In genomic region chr14:64570951-64571350, GRCm38 (mm10) we compare ENCODE assay signal across 25 mouse cellular contexts.
DNase-seq lines count a peak whose midpoint lies in the region; ATAC-seq and TF ChIP-seq lines count a peak whose summit lies in the region.
"Had no signal": no experiment of that assay in that cellular context is flagged by ENCODE, and none has a peak within 500 bp of the region (broad histone marks: within the 10 kb centered on the region; RNA-seq: fewer than 3 reads in every experiment).

No protein-coding gene starts in this region.

- H3K4me3 ChIP-seq in hindbrain, embryonic 10.5 days, result no peak overlapping the region
- H3K4me3 ChIP-seq in hindbrain, embryonic 14.5 days (replicated peaks; ENCODE audit: low read length), result no peak overlapping the region
- H3K4me3 ChIP-seq in midbrain, postnatal 0 days (ENCODE audit: low read depth, low read length), result no peak overlapping the region
- no peak overlapping the region for H3K4me3 ChIP-seq in midbrain, embryonic 16.5 days (ENCODE audit: low read depth, low read length)
- no peak overlapping the region for H3K4me3 ChIP-seq in forebrain, embryonic 16.5 days (replicated peaks; ENCODE audit: low read length)
- H3K4me3 ChIP-seq: embryonic facial prominence, embryonic 13.5 days; erythroblast, embryonic 14.5 days; forebrain, embryonic 13.5 days; gastrocnemius, adult 2 months; limb, embryonic 15.5 days; liver, embryonic 15.5 days; lung, embryonic 15.5 days; midbrain, embryonic 15.5 days; neural tube, embryonic 15.5 days had no signal

- WGBS in hindbrain, embryonic 10.5 days, result 77% methylated on average over 7 of the region's 7 CpGs
- 72% methylated on average over 7 of the region's 7 CpGs for WGBS in hindbrain, embryonic 14.5 days
- WGBS in midbrain, postnatal 0 days, result 67% methylated on average over 7 of the region's 7 CpGs
- WGBS in midbrain, embryonic 16.5 days, result 67% methylated on average over 7 of the region's 7 CpGs
- 64% methylated on average over 7 of the region's 7 CpGs for WGBS in forebrain, embryonic 16.5 days

- H3K9ac ChIP-seq in hindbrain, embryonic 14.5 days, result no peak overlapping the region
- no peak overlapping the region for H3K9ac ChIP-seq in midbrain, postnatal 0 days (replicated peaks; ENCODE audit: low read length, poor library complexity, severe bottlenecking)
- H3K9ac ChIP-seq in midbrain, embryonic 16.5 days (ENCODE audit: low read depth, low read length), result no peak overlapping the region
- no peak overlapping the region for H3K9ac ChIP-seq in forebrain, embryonic 16.5 days (replicated peaks; ENCODE audit: low read depth, low read length)
- H3K9ac ChIP-seq: embryonic facial prominence, embryonic 13.5 days; forebrain, embryonic 13.5 days; limb, embryonic 15.5 days; liver, embryonic 15.5 days; lung, embryonic 15.5 days; midbrain, embryonic 15.5 days; neural tube, embryonic 15.5 days had no signal

- no peak for ATAC-seq in hindbrain, embryonic 14.5 days (ENCODE audit: low FRiP score)
- ATAC-seq in midbrain, postnatal 0 days (ENCODE audit: low FRiP score), result no peak
- no peak for ATAC-seq in midbrain, embryonic 16.5 days
- ATAC-seq in forebrain, embryonic 16.5 days, result no peak
- ATAC-seq: forebrain, embryonic 13.5 days; inflammation-experienced regulatory T-cells, adult 6 months; midbrain, embryonic 15.5 days had no signal

- H3K27me3 ChIP-seq in hindbrain, embryonic 10.5 days (ENCODE audit: insufficient read depth, poor library complexity, severe bottlenecking), result no peaks in the 10 kb centered on the region
- H3K27me3 ChIP-seq in hindbrain, embryonic 14.5 days (ENCODE audit: control insufficient read depth, insufficient read depth, low read length), result no peaks in the 10 kb centered on the region
- H3K27me3 ChIP-seq in midbrain, postnatal 0 days (ENCODE audit: insufficient read depth, low read length), result no peaks in the 10 kb centered on the region
- no peaks in the 10 kb centered on the region for H3K27me3 ChIP-seq in midbrain, embryonic 16.5 days (ENCODE audit: control insufficient read depth, insufficient read depth, low read depth, low read length)
- no peaks in the 10 kb centered on the region for H3K27me3 ChIP-seq in forebrain, embryonic 16.5 days (replicated peaks; ENCODE audit: control insufficient read depth, insufficient read depth, low read length)
- H3K27me3 ChIP-seq: embryonic facial prominence, embryonic 13.5 days; forebrain, embryonic 13.5 days; lung, embryonic 15.5 days; midbrain, embryonic 15.5 days; neural tube, embryonic 15.5 days had no signal

- peak overlapping the region; percentile 1; the same call in 1 of the 2 replicates for H3K27ac ChIP-seq in hindbrain, embryonic 10.5 days
- no peak overlapping the region for H3K27ac ChIP-seq in hindbrain, embryonic 14.5 days
- H3K27ac ChIP-seq in midbrain, postnatal 0 days (ENCODE audit: low read depth, low read length), result no peak overlapping the region
- H3K27ac ChIP-seq in midbrain, embryonic 16.5 days (ENCODE audit: low read length), result no peak overlapping the region
- H3K27ac ChIP-seq in forebrain, embryonic 16.5 days (ENCODE audit: low read length), result no peak overlapping the region
- H3K27ac ChIP-seq: embryonic facial prominence, embryonic 13.5 days; forebrain, embryonic 13.5 days; gastrocnemius, adult 2 months; kidney, postnatal 0 days; limb, embryonic 15.5 days; liver, embryonic 15.5 days; lung, embryonic 15.5 days; macrophage; midbrain, embryonic 15.5 days; neural tube, embryonic 15.5 days had no signal

- no peaks in the 10 kb centered on the region for H3K36me3 ChIP-seq in hindbrain, embryonic 10.5 days
- no peaks in the 10 kb centered on the region for H3K36me3 ChIP-seq in hindbrain, embryonic 14.5 days (replicated peaks; ENCODE audit: control insufficient read depth, insufficient read depth)
- H3K36me3 ChIP-seq in midbrain, postnatal 0 days (ENCODE audit: insufficient read depth, low read length), result no peaks in the 10 kb centered on the region
- H3K36me3 ChIP-seq in midbrain, embryonic 16.5 days (ENCODE audit: control insufficient read depth, insufficient read depth, low read length), result no peaks in the 10 kb centered on the region
- H3K36me3 ChIP-seq in forebrain, embryonic 16.5 days (ENCODE audit: control insufficient read depth, insufficient read depth), result no peaks in the 10 kb centered on the region
- H3K36me3 ChIP-seq: embryonic facial prominence, embryonic 13.5 days; limb, embryonic 15.5 days; liver, embryonic 15.5 days; lung, embryonic 15.5 days; midbrain, embryonic 15.5 days; neural tube, embryonic 15.5 days had no signal

- no peak overlapping the region for H3K4me2 ChIP-seq in hindbrain, embryonic 14.5 days (replicated peaks)
- H3K4me2 ChIP-seq in midbrain, postnatal 0 days (ENCODE audit: low read depth, low read length, poor library complexity, severe bottlenecking), result no peak overlapping the region
- H3K4me2 ChIP-seq in midbrain, embryonic 16.5 days (ENCODE audit: low read length), result no peak overlapping the region
- H3K4me2 ChIP-seq in forebrain, embryonic 16.5 days (ENCODE audit: low read length), result no peak overlapping the region
- H3K4me2 ChIP-seq: embryonic facial prominence, embryonic 13.5 days; forebrain, embryonic 13.5 days; heart, embryonic 11.5 days; limb, embryonic 15.5 days; liver, embryonic 15.5 days; lung, embryonic 15.5 days; midbrain, embryonic 15.5 days; neural tube, embryonic 15.5 days had no signal

- DNase-seq in hindbrain, embryonic 10.5 days (ENCODE audit: low spot score), result no peak
- no peak for DNase-seq in hindbrain, embryonic 14.5 days (ENCODE audit: low spot score)
- peak; percentile 71 for DNase-seq in midbrain, postnatal 0 days (ENCODE audit: low spot score)
- peak; percentile 90 for DNase-seq in cerebellum, adult 9-10 months
- DNase-seq in T-cell, adult 2 months (ENCODE audit: low spot score), result no peak
- no peak for DNase-seq in spleen, adult 18-20 months
- DNase-seq: adrenal gland, postnatal 10 days; embryo, embryonic 11 days; gastrocnemius, adult 2 months; kidney, adult 2 months; layer of hippocampus, postnatal 36 days had no signal

- TF ChIP-seq CTCF in midbrain, postnatal 0 days (IDR thresholded peaks at IDR 0.05), result no peak

- peaks cover 14% of the 10 kb centered on the region; the same call in 1 of the 2 replicates for H3K4me1 ChIP-seq in hindbrain, embryonic 10.5 days (replicated peaks)
- H3K4me1 ChIP-seq in hindbrain, embryonic 14.5 days (replicated peaks; ENCODE audit: control insufficient read depth, insufficient read depth, low read length), result peaks cover 12% of the 10 kb centered on the region; the same call in 1 of the 2 replicates
- no peaks in the 10 kb centered on the region for H3K4me1 ChIP-seq in midbrain, postnatal 0 days (ENCODE audit: insufficient read depth, low read length)
- H3K4me1 ChIP-seq in midbrain, embryonic 16.5 days (ENCODE audit: control insufficient read depth, insufficient read depth, low read length), result peaks cover 17% of the 10 kb centered on the region
- peaks cover 10% of the 10 kb centered on the region for H3K4me1 ChIP-seq in forebrain, embryonic 16.5 days (replicated peaks; ENCODE audit: control insufficient read depth, insufficient read depth, low read length)
- H3K4me1 ChIP-seq: embryonic facial prominence, embryonic 13.5 days; limb, embryonic 15.5 days; liver, embryonic 15.5 days; lung, embryonic 15.5 days had no signal

- no peaks in the 10 kb centered on the region for H3K9me3 ChIP-seq in hindbrain, embryonic 10.5 days
- no peaks in the 10 kb centered on the region for H3K9me3 ChIP-seq in hindbrain, embryonic 14.5 days (ENCODE audit: control insufficient read depth, low read length)
- no peaks in the 10 kb centered on the region for H3K9me3 ChIP-seq in midbrain, postnatal 0 days (ENCODE audit: low read length)
- no peaks in the 10 kb centered on the region for H3K9me3 ChIP-seq in midbrain, embryonic 16.5 days (replicated peaks; ENCODE audit: control insufficient read depth, low read length, poor library complexity, severe bottlenecking)
- H3K9me3 ChIP-seq in forebrain, embryonic 16.5 days (ENCODE audit: control insufficient read depth, low read length), result no peaks in the 10 kb centered on the region
- H3K9me3 ChIP-seq: embryonic facial prominence, embryonic 13.5 days; forebrain, embryonic 13.5 days; limb, embryonic 15.5 days; liver, embryonic 15.5 days; lung, embryonic 15.5 days; midbrain, embryonic 15.5 days; neural tube, embryonic 15.5 days had no signal

Comparison
In these comparisons a context has a peak if more than half of its experiments do, and no peak if none do; other contexts are left out.
1. DNase-seq: peak in midbrain, postnatal 0 days (single experiment) and cerebellum, adult 9-10 months (single experiment); none in hindbrain, embryonic 10.5 days (single experiment), hindbrain, embryonic 14.5 days (single experiment), T-cell, adult 2 months (single experiment) and spleen, adult 18-20 months (0 of 2).